Mouse (Mus musculus) small intestine, adult 2 months (tissue): ENCODE results near the gene Tbcb. TPM values are rescaled to one million over a fixed set of nuclear protein-coding genes. Genes with fewer than 3 reads are reported as not detected.
"Not testable (repeated sequence)": the region's sequence is repeated elsewhere in the genome, so short reads cannot be mapped to it uniquely, and the experiment has no call there.

Source experiments
- H3K27ac ChIP-seq: fragments of 200-500 bp; 2 replicates; pipeline ENCODE4 v1.5.1; 2012; ENCODE audit warnings: low read depth, low read length, control low read depth, inconsistent platforms; ENCODE audit not compliant: insufficient read depth
- H3K27me3 ChIP-seq: fragments of 200-500 bp; 2 replicates; pipeline ENCODE4 v1.6.1; 2012; ENCODE audit warnings: mild to moderate bottlenecking, moderate library complexity, low read length, inconsistent platforms; ENCODE audit not compliant: control insufficient read depth, insufficient read depth
- H3K36me3 ChIP-seq: fragments of 200-500 bp; 2 replicates; pipeline ENCODE4 v1.6.1; 2012; ENCODE audit warnings: mild to moderate bottlenecking, low read length, control low read depth, inconsistent platforms; ENCODE audit not compliant: control insufficient read depth, insufficient read depth
- H3K4me1 ChIP-seq: fragments of 200-500 bp; 2 replicates; pipeline ENCODE4 v1.6.1; 2012; ENCODE audit warnings: low read length, inconsistent platforms, mixed read lengths; ENCODE audit not compliant: control insufficient read depth, insufficient read depth, insufficient read length
- H3K4me3 ChIP-seq: fragments of 200-500 bp; 2 replicates; pipeline ENCODE4 v1.5.1; 2012; ENCODE audit warnings: low read depth, mild to moderate bottlenecking, control low read depth, inconsistent platforms, low read length, moderate library complexity
- CTCF ChIP-seq: fragments of 200-500 bp; IDR thresholded peaks from 2 replicates; pipeline ENCODE4 v1.5.1; 2012; ENCODE audit warnings: low read depth, mild to moderate bottlenecking, control low read depth, inconsistent platforms, low read length, moderate library complexity, mixed read lengths; ENCODE audit not compliant: insufficient replicate concordance, insufficient read length; ENCODE audit errors: extremely low read depth
- POLR2A ChIP-seq: fragments of 200-500 bp; IDR thresholded peaks from 2 replicates; pipeline ENCODE4 v1.6.1; 2012; ENCODE audit warnings: low read depth, mild to moderate bottlenecking, control low read depth, inconsistent platforms, low read length, moderate library complexity
- WGBS: fragments of 180-500 bp; shearing (Covaris S2); methylation state at CpG from one replicate; pipeline ENCODE4 v1.1.7; 2018; 5-methylcytosine and 5-hydroxymethylcytosine counted together
- polyA plus RNA-seq: library from polyadenylated mRNA; depleted of rRNA; stranded (reverse); fragments of >200 nt; gene quantifications from 2 replicates; pipeline ENCODE4 v1.2.3, GENCODE M21; 2012

Gene Tbcb
- polyA plus RNA-seq, 1 experiment, result 45.2 TPM

DNA sequence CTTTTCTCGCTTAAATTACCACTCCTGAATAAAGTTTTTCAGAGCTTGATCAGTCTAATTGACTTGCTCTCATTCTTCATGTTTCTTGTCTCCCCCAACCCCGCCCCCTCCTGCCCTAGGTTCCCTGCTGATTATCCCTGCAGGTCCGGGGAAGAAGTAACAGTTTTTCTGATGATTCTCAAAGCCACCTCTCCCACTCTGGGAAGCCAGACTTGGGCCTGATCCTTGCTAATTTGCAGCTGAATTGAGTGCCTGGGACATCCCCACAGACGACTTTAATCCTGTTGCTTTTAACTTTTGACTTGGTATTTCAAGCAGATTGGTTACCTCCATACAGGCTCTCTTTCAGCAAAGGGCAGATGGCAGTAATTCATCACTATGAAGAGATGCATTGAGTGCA is 21.0 kb downstream of the Tbcb start:
- no peaks in the 10 kb centered on the region for H3K36me3 ChIP-seq
- no peaks in the 10 kb centered on the region; the same call in 1 of the 2 replicates for H3K27me3 ChIP-seq
- no peak for TF ChIP-seq POLR2A
- TF ChIP-seq CTCF, result no peak
- H3K4me1 ChIP-seq, result no peaks in the 10 kb centered on the region
- 47% methylated on average over 4 of the region's 4 CpGs for WGBS
- no peak overlapping the region for H3K27ac ChIP-seq
- no peak overlapping the region for H3K4me3 ChIP-seq

GRCm38 (mm10) chr7:30206364-30206763 is 25.7 kb downstream of the Tbcb start:
- not testable (repeated sequence) for H3K4me1 ChIP-seq, H3K27ac ChIP-seq, H3K36me3 ChIP-seq, H3K27me3 ChIP-seq, H3K4me3 ChIP-seq
- 49% methylated on average over 5 of the region's 5 CpGs for WGBS

DNA sequence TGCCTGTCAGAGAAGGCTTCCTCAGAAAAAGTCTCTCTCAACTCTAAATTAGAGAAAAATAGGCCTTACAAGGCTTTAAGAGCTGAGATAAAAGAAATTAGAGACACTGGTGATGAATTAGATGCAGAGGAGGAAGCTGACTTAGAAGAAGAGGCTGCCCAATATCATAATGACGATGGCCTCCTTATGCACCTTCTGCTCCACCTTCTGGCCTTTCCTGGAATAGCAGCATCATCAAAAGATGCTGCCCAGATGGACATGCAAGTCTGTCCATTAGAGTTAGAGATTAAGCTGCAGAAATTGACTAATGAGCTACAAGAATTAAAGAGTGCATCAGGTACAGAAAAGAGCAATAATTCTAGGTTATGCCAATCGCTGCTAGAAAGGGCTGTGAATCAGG is 26.7 kb downstream of the Tbcb start:
- Histone ChIP-seq H3K27ac (no peak overlapping the region), H3K27me3 (no peaks in the 10 kb centered on the region), H3K4me3 (no peak overlapping the region), H3K4me1 (no peaks in the 10 kb centered on the region), H3K36me3 (no peaks in the 10 kb centered on the region)
- TF ChIP-seq POLR2A (no peak), CTCF (no peak)
- WGBS, result 5% methylated on average over 2 of the region's 2 CpGs

GRCm38 (mm10) chr7:30204380-30204779 is 27.7 kb downstream of the Tbcb start:
- no peaks in the 10 kb centered on the region for H3K36me3 ChIP-seq
- TF ChIP-seq POLR2A (no peak), CTCF (no peak)
- H3K27ac ChIP-seq, result peak overlapping the region; percentile 52
- H3K4me3 ChIP-seq, result peak overlapping the region; percentile 54
- no peaks in the 10 kb centered on the region for H3K4me1 ChIP-seq
- WGBS, result 17% methylated on average over 8 of the region's 8 CpGs
- no peaks in the 10 kb centered on the region for H3K27me3 ChIP-seq

GRCm38 (mm10) chr7:30202895-30203690 is 29.0 kb downstream of the Tbcb start:
- Histone ChIP-seq H3K36me3 (no peaks in the 10 kb centered on the region), H3K27me3 (no peaks in the 10 kb centered on the region), H3K4me1 (peaks cover 3% of the 10 kb centered on the region; the same call in 1 of the 2 replicates), H3K27ac (no peak overlapping the region), H3K4me3 (no peak overlapping the region)
- no peak for TF ChIP-seq POLR2A
- no peak for TF ChIP-seq CTCF
- 77% methylated on average over 11 of the region's 11 CpGs for WGBS

GRCm38 (mm10) chr7:30200661-30201060 is 31.4 kb downstream of the Tbcb start:
- not testable (repeated sequence) for H3K27ac ChIP-seq, H3K27me3 ChIP-seq, H3K36me3 ChIP-seq, H3K4me3 ChIP-seq
- 88% methylated on average over 5 of the region's 5 CpGs for WGBS
- peaks cover 13% of the 10 kb centered on the region for H3K4me1 ChIP-seq

DNA sequence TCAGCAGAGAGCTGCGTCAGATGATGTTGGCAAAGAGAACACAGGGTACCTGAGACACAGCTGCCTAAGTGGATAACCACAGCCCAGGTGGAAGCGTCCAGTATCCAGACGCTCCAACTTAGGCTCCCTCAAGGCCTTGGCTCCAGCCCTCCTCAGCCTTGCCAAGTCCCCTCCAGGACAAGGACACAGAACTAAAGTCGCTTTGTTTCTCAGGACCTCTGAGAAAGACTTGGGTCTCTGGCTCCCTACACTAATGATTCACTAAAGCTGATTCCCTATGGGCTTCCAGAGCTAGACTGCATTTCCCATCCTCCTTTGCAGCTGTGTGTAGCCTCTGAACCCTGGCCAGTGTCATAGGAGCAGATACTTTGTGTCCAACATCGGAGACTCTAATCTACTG is 31.9 kb downstream of the Tbcb start:
- H3K27me3 ChIP-seq, result no peaks in the 10 kb centered on the region
- TF ChIP-seq POLR2A (no peak), CTCF (no peak)
- no peak overlapping the region for H3K4me3 ChIP-seq
- WGBS, result 75% methylated on average over 5 of the region's 5 CpGs
- H3K27ac ChIP-seq, result no peak overlapping the region
- H3K4me1 ChIP-seq, result peaks cover 18% of the 10 kb centered on the region
- H3K36me3 ChIP-seq, result no peaks in the 10 kb centered on the region
